Mouse (Mus musculus) effector memory CD4-positive, alpha-beta T cell, adult 5 months (primary cell): ENCODE data around the gene A530016L24Rik. TPM values are rescaled to one million over a fixed set of nuclear protein-coding genes. Genes with fewer than 3 reads are reported as not detected.

Source experiments
- polyA plus RNA-seq: library from polyadenylated mRNA; unstranded; fragments of 100-300 nt; shearing (Covaris generic); gene quantifications from one replicate; pipeline ENCODE4 v1.2.1, GENCODE M21; 2017

A530016L24Rik gene
- polyA plus RNA-seq, result not detected

DNA sequence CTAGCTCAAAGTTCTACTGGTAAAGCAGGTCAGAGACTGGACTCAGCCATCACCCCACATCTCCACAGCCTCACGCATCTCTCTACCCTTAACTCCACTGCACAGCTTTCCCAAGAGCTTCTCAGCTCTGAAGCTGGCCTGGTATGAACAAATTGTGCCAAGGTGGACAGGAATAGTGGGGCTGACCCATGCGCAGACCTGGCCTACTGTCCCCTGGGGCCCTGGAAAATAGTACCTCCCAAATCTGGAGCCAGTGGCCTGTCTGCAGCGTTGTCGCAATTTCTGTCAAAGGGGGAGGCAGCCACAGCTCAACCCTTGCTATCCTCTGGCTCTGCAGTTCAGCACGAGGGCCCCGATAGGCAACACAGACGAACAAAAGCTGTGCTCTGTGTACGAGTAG, at the start of gene A530016L24Rik:
Gene A530016L24Rik, plus strand, starts transcription at position 315 of the 400 bp plus-strand sequence.

GRCm38 (mm10) chr12:112516697-112517337, 27.6 kb downstream of the A530016L24Rik start, which contains the start of gene Tmem179:
Tmem179 (minus strand) TSS chr12:112516747.

Other genes starting within 250 kb of the A530016L24Rik start
- gene Tmem179, start 27.3 kb downstream of the A530016L24Rik start, polyA plus RNA-seq, result not detected
- gene Inf2, start 99.3 kb downstream of the A530016L24Rik start, polyA plus RNA-seq, result 34.5 TPM
- gene Adssl1, start 130.6 kb downstream of the A530016L24Rik start, polyA plus RNA-seq, result 2.0 TPM
- 20.4 TPM for gene Siva1, start 155.2 kb downstream of the A530016L24Rik start, polyA plus RNA-seq
- gene Akt1, start 185.4 kb downstream of the A530016L24Rik start, polyA plus RNA-seq, result 122 TPM
- gene Zbtb42, start 189.4 kb downstream of the A530016L24Rik start, polyA plus RNA-seq, result 4.4 TPM
- 19.6 TPM for gene Cep170b, start 231.0 kb downstream of the A530016L24Rik start, polyA plus RNA-seq